Mouse (Mus musculus) spleen, adult 10 weeks (tissue): ENCODE measurements around the gene Mrgpra1. TPM values are rescaled to one million over a fixed set of nuclear protein-coding genes. Genes with fewer than 3 reads are reported as not detected.

Experiments used
- polyA plus RNA-seq: library from polyadenylated mRNA; stranded (reverse); fragments of 350-450 nt; fragmentation: Illumina TruSeq; extraction: RNeasy Lipid Tissue Mini Kit (QIAGEN cat#74804); gene quantifications from one replicate; pipeline ENCODE4 v1.2.3, GENCODE M21; 2015; ENCODE audit warnings: low replicate concordance; ENCODE audit not compliant: insufficient read depth

Mrgpra1 gene
- not detected for polyA plus RNA-seq

GRCm38 (mm10) chr7:47354140-47354539, at the start of gene Mrgpra1:
Gene Mrgpra1, minus strand, starts transcription at chr7:47354240.

Other genes with a start within 250 kb of the Mrgpra1 start
- gene Ptpn5, start 220.6 kb downstream of the Mrgpra1 start, polyA plus RNA-seq = 0.21 TPM
- gene Mrgpra6, start 149.3 kb downstream of the Mrgpra1 start, polyA plus RNA-seq = not detected
- gene Mrgpra9, start 101.4 kb downstream of the Mrgpra1 start, polyA plus RNA-seq = not detected
- 0.40 TPM for gene Mrgpra2a, start 97.9 kb upstream of the Mrgpra1 start, polyA plus RNA-seq
- gene Mrgpra2b, start 174.6 kb upstream of the Mrgpra1 start, polyA plus RNA-seq = 1.3 TPM
- gene Mrgpra3, start 247.1 kb upstream of the Mrgpra1 start, polyA plus RNA-seq = not detected